Mouse (Mus musculus) liver, adult 2 months (tissue): Measurements from ENCODE around the gene Dcaf17.

ENCODE experiments used
- CTCF ChIP-seq: fragments of 200-500 bp; IDR thresholded peaks from 2 replicates; pipeline ENCODE4 v1.5.1; 2011; ENCODE audit warnings: low read depth, low read length, control low read depth
- POLR2A ChIP-seq: fragments of 200-500 bp; IDR thresholded peaks from 2 replicates; pipeline ENCODE4 v1.6.1; 2011; ENCODE audit warnings: low read length, control low read depth; ENCODE audit not compliant: insufficient read depth; ENCODE audit errors: extremely low read depth

DNA sequence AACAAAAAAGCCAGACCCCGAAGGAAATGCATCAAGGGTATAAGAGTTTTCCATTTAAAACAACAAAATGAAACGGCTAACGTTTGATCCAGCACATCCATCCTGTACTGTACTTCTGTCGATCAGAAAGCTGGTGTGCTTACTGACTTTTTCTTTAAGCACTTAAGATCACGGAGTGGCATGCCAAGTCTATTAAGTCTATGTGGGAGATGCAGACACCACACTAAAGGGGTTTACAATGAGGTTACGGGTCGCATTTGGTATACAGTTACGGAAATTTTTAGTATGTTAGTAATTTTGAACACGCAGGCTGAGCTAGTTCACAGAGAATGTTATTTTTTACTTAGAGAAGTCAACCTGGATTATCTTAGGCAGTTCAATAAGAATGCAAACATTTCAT, 412 bp upstream of the Dcaf17 start:
- no peak for TF ChIP-seq CTCF
- no peak for TF ChIP-seq POLR2A
